Mouse (Mus musculus): ENCODE results near the gene AI597479.

Gene AI597479

GRCm38 (mm10) chr1:43098031-43098984 lies at the start of gene AI597479, which contains the start of gene Tgfbrap1:
Gene AI597479, plus strand, starts transcription at chr1:43098710.
Gene Tgfbrap1, minus strand, starts transcription at chr1:43098637.
- in situ Hi-C loops (cut with MboI, MseI): no loop called here

- in situ Hi-C loops (cut with MboI, MseI): no loop called here
These were observed 46.6 kb upstream of the AI597479 start for GRCm38 (mm10) chr1:43051903-43052302.

DNA sequence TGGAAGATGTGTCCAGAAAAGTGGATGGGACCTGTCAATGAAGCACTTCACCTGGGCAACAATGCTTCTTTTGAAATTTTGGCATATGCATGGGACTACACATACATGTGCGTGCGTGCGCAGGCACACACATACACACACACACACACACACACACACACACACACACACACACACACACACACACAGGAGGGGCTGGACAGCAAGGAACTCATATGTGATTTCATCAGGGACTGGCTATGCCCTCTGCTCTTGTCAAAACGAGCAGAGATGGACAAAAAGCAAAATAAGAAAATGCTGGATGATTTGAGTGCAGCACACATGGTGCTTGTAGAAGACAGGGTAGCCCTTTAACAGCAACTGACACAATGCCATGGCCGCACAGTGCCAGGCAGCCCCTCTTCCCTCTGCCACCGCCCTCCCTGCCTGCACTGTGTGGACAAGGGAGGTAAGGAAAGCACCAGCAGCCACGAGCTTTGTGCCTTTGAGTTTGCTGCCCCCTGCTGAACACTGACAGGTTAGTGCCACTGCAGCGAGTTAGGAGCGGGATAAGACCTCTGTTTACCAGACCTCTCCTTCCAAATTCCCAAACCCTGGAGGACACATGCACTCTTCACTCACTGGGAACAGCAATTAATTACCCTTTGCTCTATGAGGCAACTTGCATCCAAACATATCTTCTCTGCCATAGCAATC lies 32.7 kb upstream of the AI597479 start:
- in situ Hi-C loops (cut with MboI, MseI): loop anchor here (5.0 kb wide), 1 partner anchor 153 kb away; no protein-coding TSS in a partner anchor

GRCm38 (mm10) chr1:43066573-43066972 lies 31.9 kb upstream of the AI597479 start:
- in situ Hi-C loops (cut with MboI, MseI): loop anchor here (5.0 kb wide), 1 partner anchor 154 kb away; no protein-coding TSS in a partner anchor

GRCm38 (mm10) chr1:43067551-43067950 lies 31.0 kb upstream of the AI597479 start:
- in situ Hi-C loops (cut with MboI, MseI): loop anchor here (5.0 kb wide), 1 partner anchor 155 kb away; no protein-coding TSS in a partner anchor

GRCm38 (mm10) chr1:43070726-43071125 lies 27.8 kb upstream of the AI597479 start:
- in situ Hi-C loops (cut with MboI, MseI): no loop called here

DNA sequence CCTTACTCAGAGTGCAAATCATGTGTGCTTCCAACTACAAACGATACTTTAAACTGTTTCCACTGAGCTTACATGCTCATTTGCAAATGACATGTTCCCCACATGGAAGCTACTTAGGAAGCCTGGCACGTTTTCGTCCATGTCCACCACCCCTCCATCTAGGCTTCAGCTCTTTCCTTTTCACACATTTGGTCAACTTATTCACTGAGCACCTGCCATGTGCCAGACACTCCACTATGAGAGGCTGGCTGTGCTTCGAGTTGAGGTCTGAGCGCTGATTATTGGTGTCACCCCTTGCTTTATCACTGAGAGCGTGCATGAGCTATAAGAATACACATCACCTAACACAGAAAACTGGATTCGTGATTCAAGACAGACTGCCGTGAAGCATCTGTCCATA lies 26.5 kb upstream of the AI597479 start:
- in situ Hi-C loops (cut with MboI, MseI): no loop called here

- in situ Hi-C loops (cut with MboI, MseI): no loop called here
These were observed 25.9 kb upstream of the AI597479 start for GRCm38 (mm10) chr1:43072561-43072960.

GRCm38 (mm10) chr1:43074791-43075190 lies 23.7 kb upstream of the AI597479 start:
- in situ Hi-C loops (cut with MboI, MseI): no loop called here

GRCm38 (mm10) chr1:43078124-43078523 lies 20.4 kb upstream of the AI597479 start:
- in situ Hi-C loops (cut with MboI, MseI): no loop called here

GRCm38 (mm10) chr1:43082946-43083345 lies 15.6 kb upstream of the AI597479 start:
- in situ Hi-C loops (cut with MboI, MseI): no loop called here

GRCm38 (mm10) chr1:43090418-43090817 lies 8.1 kb upstream of the AI597479 start:
- in situ Hi-C loops (cut with MboI, MseI): no loop called here

DNA sequence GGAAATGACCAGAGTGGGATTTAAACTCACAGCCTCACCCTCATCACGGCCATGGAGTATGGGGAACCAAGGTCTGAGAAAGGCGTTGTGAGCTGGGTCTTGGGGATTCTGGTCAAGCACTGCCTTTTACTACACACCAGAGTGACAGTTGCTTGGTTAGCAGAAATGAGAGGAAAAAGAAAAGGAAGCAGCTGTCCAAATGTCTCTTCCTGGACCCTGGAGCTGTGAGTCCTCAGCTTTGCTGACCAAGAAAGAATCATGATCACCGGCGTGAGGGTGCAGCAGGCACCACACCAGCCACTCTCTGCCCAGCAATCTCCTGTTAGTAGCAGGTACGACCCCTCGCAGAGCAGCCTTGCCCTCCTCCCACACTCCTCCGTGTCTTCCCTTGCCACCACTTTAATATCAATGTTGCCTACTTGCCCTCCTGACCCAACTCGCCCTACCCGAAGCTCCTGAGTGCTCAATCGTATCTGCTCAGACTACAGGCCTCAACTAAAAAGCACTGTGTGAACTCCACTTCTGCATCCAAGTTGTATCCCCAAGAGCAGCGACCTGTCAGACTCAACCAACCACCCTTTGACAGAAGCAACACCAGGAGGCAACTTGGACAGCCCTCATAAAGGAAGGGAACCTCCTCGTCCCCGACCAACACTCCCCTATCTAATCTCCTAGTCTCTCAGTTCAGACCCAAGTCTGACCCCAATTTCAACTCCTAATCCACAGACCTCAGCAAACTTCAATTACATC lies 7.0 kb upstream of the AI597479 start:
- in situ Hi-C loops (cut with MboI, MseI): no loop called here

DNA sequence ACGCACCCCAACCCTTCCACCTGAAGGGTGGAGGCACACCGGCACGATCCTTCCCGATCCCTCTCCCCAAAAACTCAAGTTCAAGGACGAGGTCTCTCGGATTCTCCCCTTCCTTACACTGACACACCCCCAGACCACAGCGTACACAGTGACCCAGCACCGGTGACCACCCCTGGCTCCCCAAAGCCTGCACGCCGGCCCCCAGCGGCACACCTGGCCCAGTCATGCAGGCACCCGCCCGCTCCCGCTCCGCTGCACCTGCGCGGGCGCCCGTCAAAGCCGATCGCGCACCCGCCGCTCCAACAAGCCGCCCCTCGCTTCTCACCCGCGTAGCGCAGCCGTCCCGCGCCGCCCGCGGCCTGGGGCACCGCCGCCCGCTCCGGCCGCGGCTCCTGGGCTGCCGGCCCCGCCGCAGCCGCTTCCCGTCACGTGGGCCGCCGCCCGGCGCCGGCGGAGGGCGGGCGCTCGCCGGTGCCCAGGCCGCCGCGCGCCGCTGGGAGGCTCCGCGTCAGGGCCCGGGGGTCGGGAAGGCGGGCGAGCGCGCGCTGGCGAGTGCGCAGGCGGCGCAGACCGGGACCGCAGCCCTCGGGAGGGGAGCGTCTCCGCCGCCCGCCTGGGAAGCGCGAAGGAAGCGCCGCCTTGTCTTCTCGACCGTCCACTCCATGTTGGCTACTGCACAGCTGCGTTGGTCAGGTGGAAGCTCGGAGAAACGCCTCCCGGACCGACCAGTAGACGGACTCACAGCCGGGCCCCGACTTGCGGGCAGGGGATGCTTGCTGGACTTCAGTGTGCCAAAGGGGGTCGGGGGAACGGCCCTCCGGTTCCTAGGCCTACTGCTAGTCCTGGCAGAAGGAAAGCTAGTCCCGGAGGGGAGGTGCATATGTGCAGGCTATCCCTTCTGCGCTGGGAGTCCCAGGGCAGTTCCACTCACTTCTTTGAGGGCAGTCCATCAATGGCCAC lies 6.2 kb upstream of the AI597479 start:
- in situ Hi-C loops (cut with MboI, MseI): no loop called here

DNA sequence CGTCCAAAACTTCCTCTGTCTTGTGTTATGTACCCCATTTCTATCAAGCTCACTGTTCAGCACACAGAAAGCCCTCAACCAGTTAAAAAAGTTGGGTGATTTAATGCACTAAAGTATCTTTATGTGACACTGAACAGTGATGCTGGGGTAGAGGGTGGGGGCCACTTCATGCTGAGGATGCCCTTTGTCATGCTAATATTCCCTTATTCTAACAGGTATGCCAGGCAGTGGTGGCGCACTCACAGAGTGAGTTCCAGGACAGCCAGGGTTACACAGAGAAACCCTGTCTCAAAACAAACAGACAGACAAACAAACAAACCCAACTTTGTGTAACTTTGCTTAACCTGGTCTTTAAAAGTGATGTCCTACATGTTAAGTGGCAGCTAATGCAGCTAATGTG lies 4.3 kb upstream of the AI597479 start:
- in situ Hi-C loops (cut with MboI, MseI): no loop called here

DNA sequence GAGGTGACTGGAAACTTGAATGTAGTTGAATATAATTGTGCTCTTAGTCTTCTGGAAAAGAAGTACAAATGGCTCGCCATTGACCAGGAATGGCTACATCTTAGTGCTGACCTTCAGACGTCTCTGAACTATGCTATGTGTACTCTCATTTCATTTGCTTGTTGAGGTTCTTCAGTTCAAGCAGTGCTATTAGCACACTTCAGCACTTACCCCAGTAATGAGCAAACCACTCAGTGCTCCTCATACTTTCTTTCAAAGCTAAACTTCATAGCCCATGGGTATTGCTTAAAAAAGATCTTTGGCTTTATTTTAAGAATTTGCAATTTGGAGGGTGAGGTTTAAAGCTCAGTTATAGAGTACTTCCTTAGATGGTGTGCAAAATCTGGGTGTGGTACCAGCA lies 10.2 kb downstream of the AI597479 start:
- in situ Hi-C loops (cut with MboI, MseI): no loop called here

GRCm38 (mm10) chr1:43110556-43110955 lies 12.0 kb downstream of the AI597479 start:
- in situ Hi-C loops (cut with MboI, MseI): no loop called here

GRCm38 (mm10) chr1:43112882-43113281 lies 14.4 kb downstream of the AI597479 start:
- in situ Hi-C loops (cut with MboI, MseI): no loop called here

DNA sequence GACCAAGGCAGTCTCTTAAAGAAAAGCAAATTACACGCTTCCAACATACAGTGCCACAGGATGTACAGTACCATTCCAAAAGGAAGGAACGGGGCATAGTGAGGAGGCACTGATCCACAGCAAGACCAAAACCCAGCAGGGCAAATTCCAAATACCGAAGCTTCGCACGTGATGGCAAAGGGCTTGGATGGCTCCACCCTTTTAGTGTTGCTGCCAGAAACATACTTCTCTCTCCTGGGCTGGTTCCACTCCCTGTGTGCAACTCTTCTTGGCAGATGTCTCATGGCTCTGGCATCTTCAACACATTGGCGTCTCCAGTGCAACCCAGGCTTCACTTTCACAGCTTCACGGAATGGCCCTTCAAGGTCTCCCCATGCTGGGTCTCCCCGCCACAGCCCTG lies 18.9 kb downstream of the AI597479 start:
- in situ Hi-C loops (cut with MboI, MseI): loop anchor here (5.0 kb wide), 1 partner anchor 190 kb away; no protein-coding TSS in a partner anchor

DNA sequence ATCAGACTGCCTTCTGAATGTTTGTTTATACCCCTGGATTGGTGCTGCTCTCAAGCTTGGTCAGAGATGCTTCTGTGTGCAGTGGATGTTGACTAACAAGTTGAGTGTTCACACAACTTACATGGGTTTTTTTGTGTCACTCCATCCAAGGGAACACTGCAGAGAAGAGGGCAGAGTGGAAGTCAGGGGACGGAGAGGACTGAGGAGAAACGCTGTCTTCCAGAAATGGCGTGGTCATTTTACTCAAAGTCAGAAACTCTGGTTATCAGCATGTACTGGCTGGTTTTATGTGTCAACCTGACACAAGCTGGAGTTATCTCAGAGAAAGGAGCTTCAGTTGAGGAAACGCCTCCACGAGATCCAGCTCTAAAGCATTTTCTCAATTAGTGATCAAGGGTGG lies 22.4 kb downstream of the AI597479 start:
- in situ Hi-C loops (cut with MboI, MseI): no loop called here
